Mouse (Mus musculus): ENCODE measurements around the gene Srcin1. TPM values are rescaled to one million over a fixed set of nuclear protein-coding genes. Genes with fewer than 3 reads are reported as not detected.
A peak's percentile ranks its signal among the peaks of the same experiment; 100 is the strongest.

The Srcin1 gene
- polyA plus RNA-seq, 1 experiment from 2014 or later: 9.6 TPM

DNA sequence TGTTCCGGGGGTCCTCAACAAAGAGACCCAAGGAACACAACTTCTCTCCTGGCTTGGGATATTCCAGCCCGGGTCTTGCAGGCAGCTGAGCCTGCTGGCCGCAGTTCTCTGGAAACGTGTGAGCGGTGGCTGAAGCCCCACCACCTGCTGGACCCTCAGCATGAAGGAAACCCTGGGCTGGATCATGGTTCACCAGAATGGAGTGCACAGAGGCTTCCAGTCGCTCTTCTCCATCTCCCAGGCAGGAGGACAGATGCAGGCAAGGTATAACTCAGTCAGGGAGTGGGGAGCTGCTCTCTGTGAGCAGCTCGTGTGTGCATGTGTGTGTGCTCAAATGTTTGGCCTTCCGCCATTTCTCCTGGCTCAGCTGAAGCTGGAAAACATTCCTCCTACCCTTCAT is 7.3 kb downstream of the Srcin1 start:
- peaks cover 80% of the 10 kb centered on the region for H3K4me1 ChIP-seq (ENCODE audit: control insufficient read depth, insufficient read depth, low read length)
- peak overlapping the region; percentile 39 for H3K4me2 ChIP-seq (ENCODE audit: low read length)
- H3K9me3 ChIP-seq (ENCODE audit: control insufficient read depth, low read length): no peaks in the 10 kb centered on the region
- no peaks in the 10 kb centered on the region for H3K27me3 ChIP-seq (ENCODE audit: control insufficient read depth, insufficient read depth, low read length)
- 11% methylated on average over 8 of the region's 8 CpGs for WGBS
- DNase-seq: peak; percentile 93
- no peak overlapping the region; the same call in 1 of the 2 replicates for H3K27ac ChIP-seq (replicated peaks; ENCODE audit: low read depth, low read length)
- H3K4me3 ChIP-seq (replicated peaks; ENCODE audit: low read depth, low read length): no peak overlapping the region
- H3K9ac ChIP-seq (replicated peaks; ENCODE audit: low read length): no peak overlapping the region; the same call in 1 of the 2 replicates
- no peaks in the 10 kb centered on the region; the same call in 1 of the 2 replicates for H3K36me3 ChIP-seq (ENCODE audit: control insufficient read depth, insufficient read depth, low read length)
- peak; percentile 32; the same call in 1 of the 2 replicates for ATAC-seq (ENCODE audit: low FRiP score, low TSS enrichment)

DNA sequence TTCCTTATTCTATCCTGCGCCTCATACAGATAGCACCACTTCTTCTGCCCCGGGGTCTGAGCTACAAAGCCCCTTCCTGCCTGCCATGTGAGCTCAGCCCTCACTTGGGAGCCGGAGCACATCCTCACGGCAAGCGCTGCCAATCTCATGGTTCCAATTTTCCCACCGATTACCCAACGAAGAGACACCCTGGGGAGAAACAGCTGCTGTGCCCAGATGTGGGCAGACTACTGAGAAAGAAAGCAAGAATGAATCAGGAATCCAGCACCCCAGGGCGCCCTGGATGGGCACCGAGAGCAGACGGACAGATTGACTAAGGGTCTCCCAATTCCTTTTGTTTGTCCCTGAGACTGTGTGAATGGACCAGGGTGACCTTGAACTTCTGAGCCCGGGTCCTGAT is 8.5 kb downstream of the Srcin1 start:
- peaks cover 77% of the 10 kb centered on the region for H3K4me1 ChIP-seq (ENCODE audit: control insufficient read depth, insufficient read depth, low read length)
- H3K9me3 ChIP-seq (ENCODE audit: control insufficient read depth, low read length): no peaks in the 10 kb centered on the region
- no peaks in the 10 kb centered on the region for H3K27me3 ChIP-seq (ENCODE audit: control insufficient read depth, insufficient read depth, low read length)
- peaks cover 2% of the 10 kb centered on the region; the same call in 1 of the 2 replicates for H3K36me3 ChIP-seq (ENCODE audit: control insufficient read depth, insufficient read depth, low read length)
- H3K27ac ChIP-seq (replicated peaks; ENCODE audit: low read depth, low read length): peak overlapping the region; percentile 20; the same call in 1 of the 2 replicates
- peak; percentile 53 for DNase-seq
- H3K9ac ChIP-seq (replicated peaks; ENCODE audit: low read length): no peak overlapping the region; the same call in 1 of the 2 replicates
- peak overlapping the region; percentile 28 for H3K4me2 ChIP-seq (ENCODE audit: low read length)
- ATAC-seq (ENCODE audit: low FRiP score, low TSS enrichment): no peak
- H3K4me3 ChIP-seq (replicated peaks; ENCODE audit: low read depth, low read length): no peak overlapping the region
- WGBS: 8% methylated on average over 11 of the region's 11 CpGs

DNA sequence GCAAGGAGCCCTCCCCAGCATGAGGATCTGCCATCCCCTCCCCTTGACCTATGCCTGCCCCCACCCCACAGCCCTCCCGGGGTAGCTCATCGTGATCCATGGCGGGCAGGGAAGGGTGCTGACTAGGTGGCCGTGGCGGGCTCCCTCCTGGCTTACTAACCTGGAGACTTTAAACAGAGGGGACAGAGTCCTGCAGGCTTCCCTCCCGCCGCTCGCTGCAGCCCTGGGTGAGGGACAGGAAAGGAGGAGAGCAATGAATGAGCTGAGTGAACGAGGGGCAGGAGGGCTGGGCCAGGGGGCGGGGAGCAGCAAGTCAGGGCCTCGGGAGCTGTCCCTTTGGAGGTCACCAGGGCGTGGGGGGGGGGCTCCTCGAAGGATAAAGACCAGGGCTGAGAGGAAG is 9.4 kb downstream of the Srcin1 start:
- H3K27ac ChIP-seq (replicated peaks; ENCODE audit: low read depth, low read length): no peak overlapping the region

DNA sequence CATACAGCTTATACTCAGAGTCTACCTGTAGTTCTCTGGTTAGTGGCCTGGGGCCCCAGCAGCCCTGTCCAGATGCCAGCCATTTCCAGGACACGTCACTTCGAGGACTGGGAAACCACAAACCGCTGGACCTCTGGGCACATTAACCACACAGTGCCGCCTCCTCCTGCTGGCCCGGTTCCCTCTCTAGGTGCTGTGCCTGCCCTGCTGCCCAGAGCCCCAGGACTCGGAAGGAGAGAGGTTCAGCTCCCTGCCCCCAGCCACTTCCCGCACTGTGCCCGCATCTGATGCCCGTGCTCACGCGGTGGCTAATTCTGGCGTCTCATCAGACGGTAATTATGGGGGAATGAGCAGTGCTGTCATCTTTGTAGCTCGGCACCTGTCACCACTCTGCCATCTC is 12.3 kb downstream of the Srcin1 start:
- ATAC-seq (ENCODE audit: low FRiP score, low TSS enrichment): no peak
- Histone ChIP-seq H3K27ac (replicated peaks; ENCODE audit: low read depth, low read length) (0 out of 2 replicates have a peak overlapping the region, but pooled peaks have one; percentile 20), H3K4me2 (ENCODE audit: low read length) (no peak overlapping the region), H3K4me3 (replicated peaks; ENCODE audit: low read depth, low read length) (no peak overlapping the region), H3K36me3 (ENCODE audit: control insufficient read depth, insufficient read depth, low read length) (peaks cover 4% of the 10 kb centered on the region; the same call in 1 of the 2 replicates), H3K27me3 (ENCODE audit: control insufficient read depth, insufficient read depth, low read length) (no peaks in the 10 kb centered on the region), H3K4me1 (ENCODE audit: control insufficient read depth, insufficient read depth, low read length) (peaks cover 74% of the 10 kb centered on the region), H3K9ac (replicated peaks; ENCODE audit: low read length) (no peak overlapping the region), H3K9me3 (ENCODE audit: control insufficient read depth, low read length) (no peaks in the 10 kb centered on the region)
- no peak for DNase-seq
- WGBS: 36% methylated on average over 14 of the region's 14 CpGs

More for the DNA sequence above, 9.4 kb downstream of the Srcin1 start:
- Histone ChIP-seq H3K4me3 (replicated peaks; ENCODE audit: low read depth, low read length) (no peak overlapping the region), H3K4me1 (ENCODE audit: control insufficient read depth, insufficient read depth, low read length) (peaks cover 72% of the 10 kb centered on the region), H3K4me2 (ENCODE audit: low read length) (peak overlapping the region; percentile 28; the same call in 1 of the 2 replicates), H3K36me3 (ENCODE audit: control insufficient read depth, insufficient read depth, low read length) (peaks cover 4% of the 10 kb centered on the region; the same call in 1 of the 2 replicates), H3K27me3 (ENCODE audit: control insufficient read depth, insufficient read depth, low read length) (no peaks in the 10 kb centered on the region), H3K9ac (replicated peaks; ENCODE audit: low read length) (no peak overlapping the region; the same call in 1 of the 2 replicates), H3K9me3 (ENCODE audit: control insufficient read depth, low read length) (no peaks in the 10 kb centered on the region)
- no peak for ATAC-seq (ENCODE audit: low FRiP score, low TSS enrichment)
- DNase-seq: no peak
- WGBS: 7% methylated on average over 13 of the region's 13 CpGs

DNA sequence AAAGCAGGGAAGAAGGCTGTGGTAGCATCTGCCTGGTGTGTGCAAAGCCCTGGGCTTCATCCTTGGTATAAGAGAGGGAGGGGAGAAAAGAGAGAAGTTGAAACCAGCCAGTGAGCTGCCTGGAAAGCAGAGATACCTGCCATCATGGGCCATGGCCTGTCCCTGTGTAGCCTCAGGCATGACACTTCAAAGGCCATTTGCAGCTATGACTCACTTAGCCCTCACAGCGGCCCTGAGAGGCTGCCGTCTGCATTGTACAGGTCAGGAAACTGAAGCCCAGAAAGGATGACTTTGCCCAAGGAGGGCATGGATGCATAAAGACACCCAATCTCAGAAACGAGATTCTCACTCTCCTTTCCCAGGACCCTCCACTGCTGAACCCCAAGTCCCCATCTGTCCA is 13.4 kb downstream of the Srcin1 start:
- Histone ChIP-seq H3K9ac (replicated peaks; ENCODE audit: low read length) (no peak overlapping the region), H3K27me3 (ENCODE audit: control insufficient read depth, insufficient read depth, low read length) (no peaks in the 10 kb centered on the region), H3K4me1 (ENCODE audit: control insufficient read depth, insufficient read depth, low read length) (peaks cover 72% of the 10 kb centered on the region), H3K27ac (replicated peaks; ENCODE audit: low read depth, low read length) (no peak overlapping the region), H3K9me3 (ENCODE audit: control insufficient read depth, low read length) (no peaks in the 10 kb centered on the region), H3K36me3 (ENCODE audit: control insufficient read depth, insufficient read depth, low read length) (peaks cover 4% of the 10 kb centered on the region; the same call in 1 of the 2 replicates), H3K4me2 (ENCODE audit: low read length) (no peak overlapping the region), H3K4me3 (replicated peaks; ENCODE audit: low read depth, low read length) (no peak overlapping the region)
- DNase-seq (no peak), ATAC-seq (ENCODE audit: low FRiP score, low TSS enrichment) (no peak)
- WGBS: 50% methylated on average over 3 of the region's 3 CpGs

DNA sequence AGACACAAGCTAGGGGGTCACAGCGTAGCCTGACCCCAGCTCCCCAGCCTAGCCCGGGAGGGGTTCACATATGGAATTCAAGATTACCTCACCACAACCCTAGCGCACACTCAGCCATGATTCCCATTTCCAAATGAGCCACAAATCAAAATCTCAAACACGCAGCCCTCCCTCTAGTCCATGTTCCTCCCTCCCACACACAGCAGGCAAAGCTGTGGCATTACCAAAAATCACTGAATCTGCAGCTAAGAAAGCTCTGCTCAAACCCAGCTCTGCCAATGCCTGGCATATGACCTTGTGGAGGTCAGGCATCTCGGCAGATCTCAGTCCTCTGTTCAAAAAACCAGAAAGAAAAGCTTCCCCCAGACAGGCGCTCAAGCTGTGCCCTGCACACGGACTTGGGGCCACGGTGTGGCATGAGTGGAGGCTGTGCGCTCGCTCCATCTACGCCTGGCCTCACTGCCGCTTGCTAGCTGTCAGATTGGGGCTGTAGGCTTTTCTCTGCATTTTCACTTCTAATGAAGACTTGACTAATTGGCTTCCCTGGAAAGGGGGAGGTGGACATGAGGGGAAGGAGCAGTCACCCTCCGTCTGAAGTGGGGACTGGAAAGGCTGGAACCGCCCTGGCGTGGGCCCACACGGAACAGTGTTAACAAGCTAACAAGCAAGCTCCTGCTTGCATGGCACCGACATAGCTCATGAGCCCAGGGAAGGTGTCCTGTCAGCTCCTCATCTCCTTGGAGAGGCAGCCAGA is 15.6 kb downstream of the Srcin1 start:
- 0 out of 2 replicates have a peak, but pooled peaks cover 4% of the 10 kb centered on the region for H3K36me3 ChIP-seq (ENCODE audit: control insufficient read depth, insufficient read depth, low read length)
- DNase-seq (no peak), ATAC-seq (ENCODE audit: low FRiP score, low TSS enrichment) (no peak)
- peak overlapping the region; percentile 17; the same call in 1 of the 2 replicates for H3K4me2 ChIP-seq (ENCODE audit: low read length)
- WGBS: 34% methylated on average over 17 of the region's 17 CpGs
- no peak overlapping the region; the same call in 1 of the 2 replicates for H3K9ac ChIP-seq (replicated peaks; ENCODE audit: low read length)
- H3K9me3 ChIP-seq (ENCODE audit: control insufficient read depth, low read length): no peaks in the 10 kb centered on the region
- H3K4me3 ChIP-seq (replicated peaks; ENCODE audit: low read depth, low read length): no peak overlapping the region
- peaks cover 76% of the 10 kb centered on the region for H3K4me1 ChIP-seq (ENCODE audit: control insufficient read depth, insufficient read depth, low read length)
- no peaks in the 10 kb centered on the region for H3K27me3 ChIP-seq (ENCODE audit: control insufficient read depth, insufficient read depth, low read length)
- peak overlapping the region; percentile 55; the same call in 1 of the 2 replicates for H3K27ac ChIP-seq (replicated peaks; ENCODE audit: low read depth, low read length)

DNA sequence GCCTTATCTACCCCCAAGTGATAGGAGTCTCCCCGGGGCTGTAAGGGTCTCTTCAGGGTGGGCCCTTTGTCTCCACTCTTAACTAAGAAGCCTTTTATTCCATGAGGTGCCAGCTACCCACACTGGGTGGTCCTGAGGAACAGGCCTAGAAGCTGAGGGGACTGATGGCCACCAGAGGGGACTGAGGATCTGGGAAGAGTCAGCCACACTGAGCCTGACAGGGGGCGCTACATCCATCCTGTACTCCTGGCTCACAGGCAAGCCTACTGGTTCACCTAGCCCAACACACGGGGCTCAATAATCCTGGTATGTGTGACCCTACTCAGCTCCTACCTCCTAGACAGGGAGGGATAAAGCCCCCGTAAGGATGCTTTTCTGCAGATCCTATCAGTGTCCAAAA is 16.4 kb downstream of the Srcin1 start:
- no peak overlapping the region for H3K4me3 ChIP-seq (replicated peaks; ENCODE audit: low read depth, low read length)
- no peak overlapping the region for H3K4me2 ChIP-seq (ENCODE audit: low read length)
- H3K36me3 ChIP-seq (ENCODE audit: control insufficient read depth, insufficient read depth, low read length): 0 out of 2 replicates have a peak, but pooled peaks cover 4% of the 10 kb centered on the region
- H3K9ac ChIP-seq (replicated peaks; ENCODE audit: low read length): no peak overlapping the region
- WGBS: 32% methylated on average over 4 of the region's 4 CpGs
- H3K4me1 ChIP-seq (ENCODE audit: control insufficient read depth, insufficient read depth, low read length): peaks cover 72% of the 10 kb centered on the region
- no peaks in the 10 kb centered on the region for H3K9me3 ChIP-seq (ENCODE audit: control insufficient read depth, low read length)
- no peak overlapping the region for H3K27ac ChIP-seq (replicated peaks; ENCODE audit: low read depth, low read length)
- ATAC-seq (ENCODE audit: low FRiP score, low TSS enrichment) (no peak), DNase-seq (no peak)
- H3K27me3 ChIP-seq (ENCODE audit: control insufficient read depth, insufficient read depth, low read length): no peaks in the 10 kb centered on the region

DNA sequence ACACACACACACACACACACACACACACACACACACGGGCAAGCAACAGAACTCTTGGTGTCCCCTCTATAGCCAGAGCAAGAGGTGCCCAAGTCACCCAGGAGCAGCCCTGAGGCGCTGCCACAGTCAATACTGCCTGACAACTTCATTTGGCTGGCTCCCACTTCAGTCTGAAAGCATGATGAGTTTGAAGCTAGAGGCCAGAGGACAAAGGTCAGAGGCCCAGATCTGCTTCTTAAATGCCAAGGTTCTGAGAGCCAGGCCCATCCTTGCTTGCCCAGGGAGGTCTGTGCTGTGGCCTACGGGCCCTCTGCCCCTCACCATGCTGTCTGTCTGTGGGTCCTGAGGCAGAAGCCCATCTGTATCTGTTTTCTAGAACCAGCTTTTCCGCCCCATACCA is 18.1 kb downstream of the Srcin1 start:
- DNase-seq: no peak
- 32% methylated on average over 4 of the region's 4 CpGs for WGBS
- H3K36me3 ChIP-seq (ENCODE audit: control insufficient read depth, insufficient read depth, low read length): 0 out of 2 replicates have a peak, but pooled peaks cover 4% of the 10 kb centered on the region
- no peak overlapping the region for H3K27ac ChIP-seq (replicated peaks; ENCODE audit: low read depth, low read length)
- no peak for ATAC-seq (ENCODE audit: low FRiP score, low TSS enrichment)
- H3K27me3 ChIP-seq (ENCODE audit: control insufficient read depth, insufficient read depth, low read length): no peaks in the 10 kb centered on the region
- no peak overlapping the region for H3K4me2 ChIP-seq (ENCODE audit: low read length)
- H3K9ac ChIP-seq (replicated peaks; ENCODE audit: low read length): 0 out of 2 replicates have a peak overlapping the region, but pooled peaks have one; percentile 17
- no peaks in the 10 kb centered on the region for H3K9me3 ChIP-seq (ENCODE audit: control insufficient read depth, low read length)
- H3K4me1 ChIP-seq (ENCODE audit: control insufficient read depth, insufficient read depth, low read length): peaks cover 63% of the 10 kb centered on the region
- H3K4me3 ChIP-seq (replicated peaks; ENCODE audit: low read depth, low read length): no peak overlapping the region

Measured in midbrain, embryonic 14.5 days (tissue).